Mouse (Mus musculus) C2C12 (cell line): ENCODE data around the gene Cox5b. TPM values are rescaled to one million over a fixed set of nuclear protein-coding genes. Genes with fewer than 3 reads are reported as not detected.

ENCODE experiments used
- H3K27me3 ChIP-seq: one replicate; pipeline ENCODE4 v1.6.1; 2011; ENCODE audit not compliant: control insufficient read depth, insufficient read depth, insufficient read length
- H3K36me3 ChIP-seq: one replicate; pipeline ENCODE4 v1.6.1; 2011; ENCODE audit not compliant: control insufficient read depth, insufficient read depth
- H3K4me3 ChIP-seq: one replicate; pipeline ENCODE4 v1.5.1; 2011; ENCODE audit warnings: mild to moderate bottlenecking, control low read depth; ENCODE audit not compliant: poor library complexity, insufficient read depth, severe bottlenecking
- H3K79me2 ChIP-seq: one replicate; pipeline ENCODE4 v1.6.1; 2011; ENCODE audit not compliant: control insufficient read depth, insufficient read depth
- H3K79me3 ChIP-seq: one replicate; pipeline ENCODE4 v1.6.1; 2011; ENCODE audit warnings: low read depth, control low read depth
- H3ac ChIP-seq: one replicate; pipeline ENCODE3; 2011; ENCODE audit warnings: low read depth; ENCODE audit not compliant: control insufficient read depth, insufficient read length
- CEBPB ChIP-seq: IDR thresholded peaks from one replicate; pipeline ENCODE4 v1.6.1; 2011; ENCODE audit warnings: low read depth, mild to moderate bottlenecking, control low read depth, moderate library complexity
- CTCF ChIP-seq: IDR thresholded peaks from one replicate; pipeline ENCODE4 v1.5.1; 2011; ENCODE audit not compliant: control insufficient read depth, insufficient read depth, insufficient read length
- FOSL1 ChIP-seq: IDR thresholded peaks from one replicate; pipeline ENCODE4 v1.8.0; 2011; ENCODE audit warnings: mild to moderate bottlenecking, low read length; ENCODE audit not compliant: poor library complexity, insufficient read depth, severe bottlenecking
- MAX ChIP-seq: IDR thresholded peaks from one replicate; pipeline ENCODE4 v1.6.1; 2011; ENCODE audit warnings: mild to moderate bottlenecking, control low read depth
- MYOD1 ChIP-seq: IDR thresholded peaks from one replicate; pipeline ENCODE4 v1.6.1; 2011; ENCODE audit warnings: low read depth; ENCODE audit not compliant: control insufficient read depth, insufficient read length
- MYOG ChIP-seq: IDR thresholded peaks from one replicate; pipeline ENCODE4 v1.6.1; 2011; ENCODE audit not compliant: control insufficient read depth, insufficient read length; ENCODE audit errors: extremely low read depth
- USF1 ChIP-seq: IDR thresholded peaks from one replicate; pipeline ENCODE4 v1.6.1; 2011; ENCODE audit warnings: low read depth, mild to moderate bottlenecking, control low read depth, moderate library complexity
- polyA plus RNA-seq: library from polyadenylated mRNA; unstranded; fragments of >200 nt; fragmentation: generic; extraction: Trizol; gene quantifications from one replicate; pipeline ENCODE4 v1.2.1, GENCODE M21; 2012; ENCODE audit warnings: missing spikeins

Gene Cox5b
- polyA plus RNA-seq, 1 experiment: 734 TPM

- Histone ChIP-seq H3K79me3 (peaks cover 27% of the 10 kb centered on the region), H3K36me3 (peaks cover 16% of the 10 kb centered on the region), H3K4me3 (peak within 1 kb of the TSS; percentile 90), H3ac (peak within 1 kb of the TSS; percentile 93), H3K27me3 (peaks cover 5% of the 10 kb centered on the region), H3K79me2 (peaks cover 33% of the 10 kb centered on the region)
- no peak for TF ChIP-seq MAX
- TF ChIP-seq CTCF: no peak
- no peak for TF ChIP-seq FOSL1
- no peak for TF ChIP-seq CEBPB
Measured at GRCm38 (mm10) chr1:36709854-36710280, 18.6 kb downstream of the Cox5b start, which contains the start of gene 4933424G06Rik. Gene 4933424G06Rik, plus strand, starts transcription at chr1:36710149.

DNA sequence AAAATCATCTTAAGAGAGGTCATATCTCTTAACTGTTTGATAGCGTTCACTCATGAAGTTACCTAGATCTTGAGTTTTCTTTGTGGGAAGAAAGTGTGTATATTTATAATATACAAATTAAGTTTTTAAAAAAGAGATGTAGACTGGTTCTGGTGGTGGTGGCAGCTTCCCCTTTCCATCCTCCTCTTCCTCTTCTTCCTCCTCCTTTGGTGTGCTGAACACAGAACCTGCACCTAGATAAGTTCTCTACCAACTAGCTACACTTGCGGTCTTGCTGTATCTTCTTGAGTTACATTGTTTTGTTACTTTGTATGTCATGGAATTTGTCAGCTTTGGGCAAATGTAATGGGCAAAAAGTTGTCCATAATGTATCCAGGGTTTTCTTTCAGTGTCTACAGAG lies 19.9 kb downstream of the Cox5b start:
- H3K79me2 ChIP-seq: peaks cover 33% of the 10 kb centered on the region
- peaks cover 27% of the 10 kb centered on the region for H3K79me3 ChIP-seq
- TF ChIP-seq FOSL1 (no peak), USF1 (no peak), MYOD1 (no peak), MYOG (no peak), CEBPB (no peak), CTCF (no peak), MAX (no peak)
- H3ac ChIP-seq: no peak overlapping the region
- H3K36me3 ChIP-seq: peaks cover 8% of the 10 kb centered on the region
- H3K4me3 ChIP-seq: no peak overlapping the region
- H3K27me3 ChIP-seq: peaks cover 16% of the 10 kb centered on the region

GRCm38 (mm10) chr1:36714311-36714710 lies 23.1 kb downstream of the Cox5b start, which contains the start of gene Actr1b:
Gene Actr1b, minus strand, starts transcription at chr1:36714422.
- Histone ChIP-seq H3K79me2 (peaks cover 4% of the 10 kb centered on the region), H3K36me3 (no peaks in the 10 kb centered on the region), H3K79me3 (peaks cover 4% of the 10 kb centered on the region), H3K27me3 (peaks cover 29% of the 10 kb centered on the region), H3ac (no peak within 1 kb of the TSS), H3K4me3 (no peak within 1 kb of the TSS)
- no peak for TF ChIP-seq CTCF
- no peak for TF ChIP-seq MYOG
- TF ChIP-seq MYOD1: no peak
- TF ChIP-seq FOSL1: no peak
- no peak for TF ChIP-seq CEBPB
- no peak for TF ChIP-seq MAX
- no peak for TF ChIP-seq USF1

DNA sequence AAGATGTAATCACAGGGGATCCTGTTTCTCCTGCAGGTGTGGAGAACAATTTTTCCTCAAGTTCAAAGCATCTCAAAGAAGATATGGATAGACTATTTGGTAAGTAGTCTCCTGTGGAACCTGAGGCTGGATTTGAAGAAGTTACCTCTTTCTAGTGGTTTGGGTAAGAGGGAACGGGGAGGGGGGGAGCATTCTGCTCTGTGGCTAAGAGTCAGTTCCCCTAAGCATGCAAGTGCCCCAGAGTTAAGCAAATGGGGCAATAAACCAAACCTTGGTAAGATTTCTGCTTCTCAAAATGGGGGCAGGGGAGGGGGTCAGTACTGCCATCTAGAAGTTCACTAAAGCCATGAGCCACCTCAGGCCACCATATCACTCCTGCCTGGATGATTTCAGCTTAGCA lies 27.5 kb downstream of the Cox5b start:
- H3K4me3 ChIP-seq: no peak overlapping the region
- no peaks in the 10 kb centered on the region for H3K36me3 ChIP-seq
- H3K79me2 ChIP-seq: no peaks in the 10 kb centered on the region
- H3ac ChIP-seq: no peak overlapping the region
- H3K79me3 ChIP-seq: no peaks in the 10 kb centered on the region
- H3K27me3 ChIP-seq: peaks cover 42% of the 10 kb centered on the region
- TF ChIP-seq MYOD1 (no peak), USF1 (no peak), CTCF (no peak), CEBPB (no peak), MYOG (no peak), FOSL1 (no peak), MAX (no peak)

- TF ChIP-seq MAX (no peak), CEBPB (no peak), CTCF (no peak), FOSL1 (no peak), USF1 (no peak), MYOD1 (no peak), MYOG (no peak)
- Histone ChIP-seq H3K79me2 (no peaks in the 10 kb centered on the region), H3K4me3 (no peak overlapping the region)
Measured at GRCm38 (mm10) chr1:36723146-36724056, 32.2 kb downstream of the Cox5b start.

DNA sequence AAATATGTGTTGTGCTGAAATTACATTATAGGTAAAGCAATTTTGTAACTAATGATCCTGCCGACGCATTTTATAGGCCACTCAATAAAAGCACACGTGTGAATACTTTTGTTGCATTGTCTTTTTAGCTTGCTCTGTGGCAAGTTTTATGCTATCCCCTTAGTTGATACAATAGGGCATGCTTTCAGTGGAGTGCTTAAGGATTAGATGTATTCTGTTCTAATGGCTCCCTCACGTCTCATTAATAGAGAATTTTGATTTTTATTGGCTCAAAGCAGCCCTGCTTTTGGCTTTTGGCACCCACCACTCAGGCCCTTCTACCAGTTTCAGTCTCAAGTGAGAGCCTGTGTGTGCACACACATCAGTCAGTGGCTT lies 32.8 kb downstream of the Cox5b start:
- Histone ChIP-seq H3K27me3 (peaks cover 20% of the 10 kb centered on the region), H3ac (no peak overlapping the region), H3K36me3 (no peaks in the 10 kb centered on the region), H3K4me3 (no peak overlapping the region), H3K79me2 (no peaks in the 10 kb centered on the region), H3K79me3 (no peaks in the 10 kb centered on the region)
- TF ChIP-seq USF1 (no peak), MAX (no peak), CEBPB (no peak), MYOG (no peak), FOSL1 (no peak), MYOD1 (no peak)

More at GRCm38 (mm10) chr1:36723146-36724056, 32.2 kb downstream of the Cox5b start:
- H3ac ChIP-seq: no peak overlapping the region
- no peaks in the 10 kb centered on the region for H3K79me3 ChIP-seq
- no peaks in the 10 kb centered on the region for H3K36me3 ChIP-seq
- H3K27me3 ChIP-seq: peaks cover 25% of the 10 kb centered on the region
